Mouse (Mus musculus): ENCODE results near the gene Glt28d2. TPM values are rescaled to one million over a fixed set of nuclear protein-coding genes. Genes with fewer than 3 reads are reported as not detected.

The Glt28d2 gene
- total and polyA plus RNA-seq, 3 experiments, result 0.04 to 0.08 TPM; not detected in 1

DNA sequence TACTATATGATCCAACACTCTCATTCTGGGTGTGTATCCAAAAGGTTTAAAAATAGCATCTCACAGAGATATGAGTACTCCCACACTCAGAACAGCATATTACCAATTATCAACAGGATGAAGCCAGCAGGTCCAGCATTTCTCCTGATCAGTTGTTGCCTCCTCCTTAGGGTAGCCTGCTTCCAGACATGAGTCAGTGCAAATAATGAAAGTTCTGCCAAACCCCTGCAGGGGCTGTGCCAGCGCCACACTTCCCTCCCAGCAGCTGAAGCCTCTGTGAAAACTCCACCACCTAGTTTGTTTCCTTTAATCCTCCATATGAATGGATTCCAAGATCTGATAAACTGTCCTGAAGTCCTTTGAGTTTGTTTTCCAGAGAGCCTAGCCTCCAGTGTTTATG, 4.3 kb upstream of the Glt28d2 start:
- Histone ChIP-seq H3K9me3 (replicated peaks; ENCODE audit: low read length) (no peaks in the 10 kb centered on the region), H3K27me3 (replicated peaks) (peaks cover 39% of the 10 kb centered on the region), H3K4me1 (ENCODE audit: control insufficient read depth in 1 of 2, insufficient read depth in 2 of 2) (peaks cover 5 to 36% of the 10 kb centered on the region in 2 experiments), H3K9ac (ENCODE audit: insufficient read depth, low read depth) (no peak overlapping the region), H3K27ac (ENCODE audit: insufficient read depth, low read depth) (no peak overlapping the region), H3K4me3 (replicated peaks in 1 of 3; ENCODE audit: low read depth in 2 of 3, low read length in 2 of 3, poor library complexity in 1 of 3) (no peak overlapping the region), H3K4me2 (ENCODE audit: insufficient read depth, low read depth, poor library complexity, severe bottlenecking) (no peak overlapping the region), H3K79me2 (replicated peaks; ENCODE audit: control insufficient read depth, extremely low read depth, insufficient read depth, poor library complexity, severe bottlenecking) (no peaks in the 10 kb centered on the region), H3K36me3 (replicated peaks in 1 of 2; ENCODE audit: control insufficient read depth in 1 of 2, insufficient read depth in 1 of 2, low read length in 1 of 2) (no peaks in the 10 kb centered on the region)
- dilution Hi-C loops (cut with MboI; ENCODE audit: extremely low pct_ligation_motif_present, extremely low pct_unique_long_range_greater_than_20kb, low sequenced_read_pairs), result no loop called here
- in situ Hi-C loops (cut with MboI; ENCODE audit: low pct_ligation_motif_present, low pct_unique_long_range_greater_than_20kb, low sequenced_read_pairs), result no loop called here
- TF ChIP-seq POLR2A (IDR thresholded peaks at IDR 0.05; ENCODE audit: low read depth, low read length) (no peak), HCFC1 (IDR thresholded peaks at IDR 0.05; ENCODE audit: low read depth, low read length) (no peak), MAZ (IDR thresholded peaks at IDR 0.05; ENCODE audit: low read depth, low read length) (no peak), ZNF384 (IDR thresholded peaks at IDR 0.05; ENCODE audit: low read depth, low read length) (no peak), MAFK (IDR thresholded peaks at IDR 0.05; ENCODE audit: insufficient replicate concordance, low read length) (no peak), RAD21 (IDR thresholded peaks at IDR 0.05; ENCODE audit: low read depth, low read length) (no peak)
- DNase-seq (ENCODE audit: extremely low read depth), result no peak

- Histone ChIP-seq H3K4me2 (ENCODE audit: insufficient read depth, low read depth, poor library complexity, severe bottlenecking) (peak overlapping the region; percentile 74), H3K27ac (ENCODE audit: insufficient read depth, low read depth) (no peak overlapping the region), H3K4me1 (ENCODE audit: control insufficient read depth in 1 of 2, insufficient read depth in 2 of 2) (peaks cover 3 to 19% of the 10 kb centered on the region in 2 experiments; a peak in 3 of 4 replicates), H3K36me3 (replicated peaks in 1 of 2; ENCODE audit: control insufficient read depth in 1 of 2, insufficient read depth in 1 of 2, low read length in 1 of 2) (no peaks in the 10 kb centered on the region), H3K4me3 (replicated peaks in 1 of 3; ENCODE audit: low read depth in 2 of 3, low read length in 2 of 3, poor library complexity in 1 of 3) (peak overlapping the region in 1 of 3 experiments; percentile 43), H3K27me3 (replicated peaks) (peaks cover 50% of the 10 kb centered on the region), H3K79me2 (replicated peaks; ENCODE audit: control insufficient read depth, extremely low read depth, insufficient read depth, poor library complexity, severe bottlenecking) (no peaks in the 10 kb centered on the region), H3K9ac (ENCODE audit: insufficient read depth, low read depth) (no peak overlapping the region), H3K9me3 (replicated peaks; ENCODE audit: low read length) (no peaks in the 10 kb centered on the region)
- no peak for TF ChIP-seq SIN3A (IDR thresholded peaks at IDR 0.05; ENCODE audit: low read length)
- TF ChIP-seq USF2 (conservative IDR thresholded peaks at IDR 0.05; ENCODE audit: low read depth, low read length), result no peak
- peak; percentile 79 for TF ChIP-seq ETS1 (conservative IDR thresholded peaks at IDR 0.05; ENCODE audit: low read depth, low read length)
- TF ChIP-seq ELF1 (IDR thresholded peaks at IDR 0.05; ENCODE audit: low read depth, low read length), result no peak
- no peak for TF ChIP-seq JUN (IDR thresholded peaks at IDR 0.05; ENCODE audit: insufficient read depth, low read depth, low read length)
- TF ChIP-seq BHLHE40 (IDR thresholded peaks at IDR 0.05; ENCODE audit: low read depth, low read length), result peak; percentile 86
- TF ChIP-seq RCOR1 (conservative IDR thresholded peaks at IDR 0.05; ENCODE audit: low read depth, low read length), result peak; percentile 61; the same call in 1 of the 2 replicates
- TF ChIP-seq CHD1 (IDR thresholded peaks at IDR 0.05; ENCODE audit: low read depth, low read length), result no peak
- peak; percentile 81 for TF ChIP-seq EP300 (IDR thresholded peaks at IDR 0.05; ENCODE audit: low read length)
- no peak for TF ChIP-seq ZKSCAN1 (IDR thresholded peaks at IDR 0.05; ENCODE audit: borderline replicate concordance, low read depth, low read length)
- peak; percentile 93 for TF ChIP-seq MAFK (IDR thresholded peaks at IDR 0.05; ENCODE audit: insufficient replicate concordance, low read length)
- peak; percentile 87 for TF ChIP-seq IRF4 (IDR thresholded peaks at IDR 0.05; ENCODE audit: low read depth, low read length)
- dilution Hi-C loops (cut with MboI; ENCODE audit: extremely low pct_ligation_motif_present, extremely low pct_unique_long_range_greater_than_20kb, low sequenced_read_pairs) (no loop called here), in situ Hi-C loops (cut with MboI; ENCODE audit: low pct_ligation_motif_present, low pct_unique_long_range_greater_than_20kb, low sequenced_read_pairs) (no loop called here)
- peak; percentile 83 for DNase-seq (ENCODE audit: extremely low read depth)
Measured at GRCm38 (mm10) chr3:85888221-85888671, 930 bp upstream of the Glt28d2 start.
